10 mouse cellular contexts compared by ENCODE assay signal in the genomic region with DNA sequence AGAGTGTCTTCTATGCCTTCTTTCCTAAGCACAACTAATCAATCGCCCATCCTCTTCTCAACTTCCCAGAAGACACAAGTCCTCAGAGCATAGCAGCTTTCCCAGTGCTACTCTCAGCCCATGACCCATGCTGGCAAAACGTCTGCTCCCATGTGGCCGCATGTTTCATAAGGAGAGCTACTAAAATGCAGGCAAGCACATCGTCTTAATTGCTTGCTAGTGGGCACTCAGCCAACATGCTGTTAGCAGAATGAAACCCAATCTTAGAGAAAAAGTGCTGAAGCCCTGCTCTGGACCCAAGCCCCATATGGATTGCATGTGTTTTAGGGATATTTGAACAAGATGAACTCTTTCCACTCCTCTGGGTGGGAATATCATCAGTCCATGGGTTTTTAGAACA.
A peak's percentile ranks its signal among the peaks of the same experiment; 100 is the strongest.
DNase-seq lines count a peak whose midpoint lies in the region; ATAC-seq lines count a peak whose summit lies in the region.
"Had no signal": no experiment of that assay in that cellular context is flagged by ENCODE, and none has a peak within 500 bp of the region (broad histone marks: within the 10 kb centered on the region; RNA-seq: fewer than 3 reads in every experiment).

No protein-coding gene starts in this region.

- H3K9me3 ChIP-seq in limb, embryonic 12.5 days: no peaks in the 10 kb centered on the region

- no peak overlapping the region for H3K9ac ChIP-seq in limb, embryonic 12.5 days (replicated peaks)

- no peaks in the 10 kb centered on the region for H3K36me3 ChIP-seq in limb, embryonic 12.5 days

- no peak overlapping the region for H3K27ac ChIP-seq in limb, embryonic 12.5 days

- WGBS in limb, embryonic 12.5 days: 26% methylated on average over 4 of the region's 4 CpGs

- H3K4me3 ChIP-seq in limb, embryonic 12.5 days (replicated peaks): no peak overlapping the region

- H3K4me2 ChIP-seq in limb, embryonic 12.5 days: peak overlapping the region; percentile 31

- DNase-seq in gastrocnemius, adult 18-20 months (ENCODE audit: low spot score): peak; percentile 18
- DNase-seq in gastrocnemius, postnatal 36 days: no peak
- DNase-seq in right cerebral cortex, postnatal 4 days: peak; percentile 19
- DNase-seq in right cerebral cortex, postnatal 14 days: no peak
- peak; percentile 59 for DNase-seq in retina, postnatal 1 day
- DNase-seq in B cell, adult 2 months: no peak
- DNase-seq in frontal cortex, adult 2 months (ENCODE audit: extremely low spot score in 1 of 2, low spot score in 1 of 2): no peak
- DNase-seq: cerebellum, adult 11 months; heart, postnatal 36 days had no signal

- intact Hi-C loops in gastrocnemius, postnatal 36 days (cut with DNase I): no loop called here

- peak; percentile 80 for ATAC-seq in limb, embryonic 12.5 days (ENCODE audit: insufficient number of reproducible peaks, insufficient read depth, low FRiP score, low TSS enrichment, low read depth)

- H3K27me3 ChIP-seq in limb, embryonic 12.5 days: no peaks in the 10 kb centered on the region

- H3K4me1 ChIP-seq in limb, embryonic 12.5 days (replicated peaks): peaks cover 9% of the 10 kb centered on the region

Comparison
In these comparisons a context has a peak if more than half of its experiments do, and no peak if none do; other contexts are left out.
1. DNase-seq: peak in gastrocnemius, adult 18-20 months (single experiment), right cerebral cortex, postnatal 4 days (single experiment) and retina, postnatal 1 day (single experiment); none in gastrocnemius, postnatal 36 days (0 of 2), right cerebral cortex, postnatal 14 days (single experiment), B cell, adult 2 months (0 of 2) and frontal cortex, adult 2 months (0 of 2).